8 mouse cellular contexts compared by ENCODE assay signal in genomic region chr3:95013699-95014427, GRCm38 (mm10). TPM values are rescaled to one million over a fixed set of nuclear protein-coding genes. Genes with fewer than 3 reads are reported as not detected.
DNase-seq lines count a peak whose midpoint lies in the region; ATAC-seq and TF ChIP-seq lines count a peak whose summit lies in the region.

No protein-coding gene starts in this region.

- H3K4me3 ChIP-seq in megakaryocyte, embryonic 14.5 days (replicated peaks) = peak overlapping the region; percentile 97
- peak overlapping the region; percentile 76 for H3K4me3 ChIP-seq in cerebellum, adult 2 months (replicated peaks; ENCODE audit: insufficient read depth, low read depth, low read length)
- peak overlapping the region; percentile 82 for H3K4me3 ChIP-seq in heart, embryonic 16.5 days (ENCODE audit: low read length)
- peak overlapping the region; percentile 92 for H3K4me3 ChIP-seq in liver, embryonic 11.5 days (ENCODE audit: low read depth, low read length)
- peak overlapping the region; percentile 86 for H3K4me3 ChIP-seq in stomach, embryonic 15.5 days (replicated peaks)

- peak; percentile 78 to 84 for DNase-seq in cerebellum, adult 2 months
- DNase-seq in liver, embryonic 11.5 days (ENCODE audit: low spot score) = no peak
- no peak for DNase-seq in adrenal gland, adult 18-20 months (ENCODE audit: low spot score in 2 of 2)
- DNase-seq in frontal cortex, adult 2 months (ENCODE audit: extremely low spot score in 1 of 2, low spot score in 1 of 2) = no peak

- no peaks in the 10 kb centered on the region for H3K9me3 ChIP-seq in megakaryocyte, embryonic 14.5 days
- H3K9me3 ChIP-seq in heart, embryonic 16.5 days (replicated peaks; ENCODE audit: control insufficient read depth, low read length) = no peaks in the 10 kb centered on the region
- H3K9me3 ChIP-seq in liver, embryonic 11.5 days (ENCODE audit: control insufficient read depth, low read length) = no peaks in the 10 kb centered on the region
- no peaks in the 10 kb centered on the region for H3K9me3 ChIP-seq in stomach, embryonic 15.5 days

- peak overlapping the region; percentile 85 for H3K9ac ChIP-seq in heart, embryonic 16.5 days (ENCODE audit: low read length)
- peak overlapping the region; percentile 89 for H3K9ac ChIP-seq in liver, embryonic 11.5 days (ENCODE audit: low read depth, low read length)
- H3K9ac ChIP-seq in stomach, embryonic 15.5 days = peak overlapping the region; percentile 74

- peaks cover 77% of the 10 kb centered on the region for H3K4me1 ChIP-seq in megakaryocyte, embryonic 14.5 days
- peaks cover 38% of the 10 kb centered on the region for H3K4me1 ChIP-seq in cerebellum, adult 2 months (ENCODE audit: control insufficient read depth, insufficient read depth, low read length)
- H3K4me1 ChIP-seq in heart, embryonic 16.5 days (ENCODE audit: control insufficient read depth, insufficient read depth, low read length) = peaks cover 17% of the 10 kb centered on the region
- peaks cover 21% of the 10 kb centered on the region for H3K4me1 ChIP-seq in liver, embryonic 11.5 days (replicated peaks; ENCODE audit: control insufficient read depth, insufficient read depth, low read length)
- peaks cover 13% of the 10 kb centered on the region for H3K4me1 ChIP-seq in stomach, embryonic 15.5 days

- no peaks in the 10 kb centered on the region for H3K27me3 ChIP-seq in megakaryocyte, embryonic 14.5 days (replicated peaks)
- H3K27me3 ChIP-seq in cerebellum, adult 2 months (ENCODE audit: control insufficient read depth, insufficient read depth, low read length) = no peaks in the 10 kb centered on the region
- H3K27me3 ChIP-seq in heart, embryonic 16.5 days (ENCODE audit: control insufficient read depth, insufficient read depth, low read length) = no peaks in the 10 kb centered on the region
- no peaks in the 10 kb centered on the region for H3K27me3 ChIP-seq in liver, embryonic 11.5 days (replicated peaks; ENCODE audit: control insufficient read depth, insufficient read depth, low read length)
- no peaks in the 10 kb centered on the region for H3K27me3 ChIP-seq in stomach, embryonic 15.5 days (replicated peaks)

- 4% methylated on average over 13 of the region's 13 CpGs for WGBS in cerebellum, adult 2 months
- WGBS in heart, embryonic 16.5 days = 16% methylated on average over 13 of the region's 13 CpGs
- 20% methylated on average over 13 of the region's 13 CpGs for WGBS in liver, embryonic 11.5 days
- WGBS in stomach, embryonic 15.5 days = 17% methylated on average over 13 of the region's 13 CpGs

- H3K27ac ChIP-seq in cerebellum, adult 2 months (ENCODE audit: insufficient read depth, low read length) = peak overlapping the region; percentile 67
- peak overlapping the region; percentile 87; the same call in 1 of the 2 replicates for H3K27ac ChIP-seq in heart, embryonic 16.5 days (ENCODE audit: low read length)
- peak overlapping the region; percentile 97; the same call in 1 of the 2 replicates for H3K27ac ChIP-seq in liver, embryonic 11.5 days (ENCODE audit: low read depth, low read length)
- peak overlapping the region; percentile 100 for H3K27ac ChIP-seq in stomach, embryonic 15.5 days

- no peak for ATAC-seq in megakaryocyte, adult 5-6 weeks (ENCODE audit: poor library complexity, severe bottlenecking)
- no peak for ATAC-seq in heart, embryonic 16.5 days (replicated peaks; ENCODE audit: extremely low read depth, insufficient read depth, low FRiP score)
- no peak for ATAC-seq in liver, embryonic 11.5 days (replicated peaks; ENCODE audit: low FRiP score)
- ATAC-seq in stomach, embryonic 15.5 days (ENCODE audit: insufficient read depth, low FRiP score, low read depth) = no peak

- TF ChIP-seq POLR2A in cerebellum, adult 2 months (IDR thresholded peaks at IDR 0.05; ENCODE audit: borderline replicate concordance, insufficient read depth, low read length) = 0 out of 2 replicates have a peak, but pooled peaks have one; percentile 17

- peaks cover 46% of the 10 kb centered on the region for H3K36me3 ChIP-seq in megakaryocyte, embryonic 14.5 days (replicated peaks; ENCODE audit: low read length)
- peaks cover 24% of the 10 kb centered on the region for H3K36me3 ChIP-seq in heart, embryonic 16.5 days (ENCODE audit: control insufficient read depth, insufficient read depth)
- peaks cover 31% of the 10 kb centered on the region for H3K36me3 ChIP-seq in liver, embryonic 11.5 days (ENCODE audit: control insufficient read depth, insufficient read depth, low read length)
- peaks cover 32% of the 10 kb centered on the region for H3K36me3 ChIP-seq in stomach, embryonic 15.5 days

- peak overlapping the region; percentile 95 for H3K4me2 ChIP-seq in heart, embryonic 16.5 days (ENCODE audit: low read depth, low read length)
- H3K4me2 ChIP-seq in liver, embryonic 11.5 days = peak overlapping the region; percentile 97
- peak overlapping the region; percentile 85 for H3K4me2 ChIP-seq in stomach, embryonic 15.5 days

- no peak; the same call in 1 of the 2 replicates for TF ChIP-seq CTCF in cerebellum, adult 2 months (IDR thresholded peaks at IDR 0.05; ENCODE audit: borderline replicate concordance, insufficient read depth, low read depth, low read length)

RNA-seq across cellular contexts. Expression of gene Zfp687, which starts 1.4 kb away (rescaled TPM):
- 13.6 and 16.9 TPM in 2 replicates for polyA plus RNA-seq in megakaryocyte, embryonic 14.5 days (2012; ENCODE audit: insufficient read depth, low replicate concordance)
- total RNA-seq in megakaryocyte, adult 5-6 weeks (2015) = 10.0 and 15.7 TPM in 2 replicates
- total RNA-seq in megakaryocyte, adult 5-6 weeks (2017) = 11.7 and 39.5 TPM in 2 replicates
- polyA plus RNA-seq in cerebellum, adult 2 months (2012; rRNA removed) = 40.9 and 43.8 TPM in 2 replicates
- 16.4 and 16.9 TPM in 2 replicates for polyA plus RNA-seq in heart, embryonic 16.5 days (2015; fragmentation: Nextera tagmentation; extraction: Ambion mirVana)
- 20.2 and 23.7 TPM in 2 replicates for polyA plus RNA-seq in liver, embryonic 11.5 days (2014; fragmentation: Nextera tagmentation; extraction: Ambion mirVana)
- polyA plus RNA-seq in stomach, embryonic 15.5 days (2015; fragmentation: Nextera tagmentation; extraction: Ambion mirVana) = 19.3 and 22.0 TPM in 2 replicates
- 10 to 100 TPM; 22.7 to 26.1 TPM for total RNA-seq in adrenal gland, adult 18-20 months (2021)
- 18.4 and 20.9 TPM in 2 replicates for polyA plus RNA-seq in frontal cortex, adult 2 months (2012; rRNA removed)

RNA-seq across cellular contexts. Expression of gene Psmd4, which starts 28.6 kb away (rescaled TPM):
- 24.8 and 169 TPM in 2 replicates for polyA plus RNA-seq in megakaryocyte, embryonic 14.5 days (2012; ENCODE audit: insufficient read depth, low replicate concordance)
- 80.0 and 91.9 TPM in 2 replicates for total RNA-seq in megakaryocyte, adult 5-6 weeks (2015)
- total RNA-seq in megakaryocyte, adult 5-6 weeks (2017) = 224 and 226 TPM in 2 replicates
- polyA plus RNA-seq in cerebellum, adult 2 months (2012; rRNA removed) = 227 and 245 TPM in 2 replicates
- 201 and 223 TPM in 2 replicates for polyA plus RNA-seq in heart, embryonic 16.5 days (2015; fragmentation: Nextera tagmentation; extraction: Ambion mirVana)
- polyA plus RNA-seq in liver, embryonic 11.5 days (2014; fragmentation: Nextera tagmentation; extraction: Ambion mirVana) = 290 and 304 TPM in 2 replicates
- polyA plus RNA-seq in stomach, embryonic 15.5 days (2015; fragmentation: Nextera tagmentation; extraction: Ambion mirVana) = 220 and 221 TPM in 2 replicates
- 100 to 1,000 TPM; 267 to 274 TPM for total RNA-seq in adrenal gland, adult 18-20 months (2021)
- polyA plus RNA-seq in frontal cortex, adult 2 months (2012; rRNA removed) = 219 and 229 TPM in 2 replicates

RNA-seq across cellular contexts. Expression of gene Pi4kb, which starts 39.3 kb away (rescaled TPM):
- 1.4 and 2.1 TPM in 2 replicates for polyA plus RNA-seq in megakaryocyte, embryonic 14.5 days (2012; ENCODE audit: insufficient read depth, low replicate concordance)
- total RNA-seq in megakaryocyte, adult 5-6 weeks (2015) = 22.2 and 31.4 TPM in 2 replicates
- 17.9 and 21.4 TPM in 2 replicates for total RNA-seq in megakaryocyte, adult 5-6 weeks (2017)
- 68.4 and 68.9 TPM in 2 replicates for polyA plus RNA-seq in cerebellum, adult 2 months (2012; rRNA removed)
- 15.1 and 20.1 TPM in 2 replicates for polyA plus RNA-seq in heart, embryonic 16.5 days (2015; fragmentation: Nextera tagmentation; extraction: Ambion mirVana)
- polyA plus RNA-seq in liver, embryonic 11.5 days (2014; fragmentation: Nextera tagmentation; extraction: Ambion mirVana) = 17.0 and 20.5 TPM in 2 replicates
- 19.3 and 22.0 TPM in 2 replicates for polyA plus RNA-seq in stomach, embryonic 15.5 days (2015; fragmentation: Nextera tagmentation; extraction: Ambion mirVana)
- total RNA-seq in adrenal gland, adult 18-20 months (2021) = 10 to 100 TPM; 62.9 to 65.3 TPM
- 58.9 and 64.4 TPM in 2 replicates for polyA plus RNA-seq in frontal cortex, adult 2 months (2012; rRNA removed)

RNA-seq across cellular contexts. Expression of gene Rfx5, which starts 60.0 kb away (rescaled TPM):
- polyA plus RNA-seq in megakaryocyte, embryonic 14.5 days (2012; ENCODE audit: insufficient read depth, low replicate concordance) = 0.45 TPM in 1 of 2 replicates, not detected in the other
- total RNA-seq in megakaryocyte, adult 5-6 weeks (2015) = 7.0 and 9.1 TPM in 2 replicates
- 8.7 and 10.2 TPM in 2 replicates for total RNA-seq in megakaryocyte, adult 5-6 weeks (2017)
- 30.1 and 36.1 TPM in 2 replicates for polyA plus RNA-seq in cerebellum, adult 2 months (2012; rRNA removed)
- polyA plus RNA-seq in heart, embryonic 16.5 days (2015; fragmentation: Nextera tagmentation; extraction: Ambion mirVana) = 4.0 and 4.7 TPM in 2 replicates
- 4.5 and 4.9 TPM in 2 replicates for polyA plus RNA-seq in liver, embryonic 11.5 days (2014; fragmentation: Nextera tagmentation; extraction: Ambion mirVana)
- 8.5 and 9.6 TPM in 2 replicates for polyA plus RNA-seq in stomach, embryonic 15.5 days (2015; fragmentation: Nextera tagmentation; extraction: Ambion mirVana)
- 10 to 100 TPM; 13.4 to 20.4 TPM for total RNA-seq in adrenal gland, adult 18-20 months (2021)
- 27.8 and 31.8 TPM in 2 replicates for polyA plus RNA-seq in frontal cortex, adult 2 months (2012; rRNA removed)

Comparison
In these comparisons a context has a peak if more than half of its experiments do, and no peak if none do; other contexts are left out.
1. DNase-seq: peak in cerebellum, adult 2 months (2 of 2); none in liver, embryonic 11.5 days (single experiment), adrenal gland, adult 18-20 months (0 of 2) and frontal cortex, adult 2 months (0 of 2).
2. Peak in every context shown above with its lines, with median percentiles within 50 percentile points of each other: H3K4me3 ChIP-seq, H3K27ac ChIP-seq, H3K4me2 ChIP-seq and H3K9ac ChIP-seq.